Mouse (Mus musculus) cerebellum, adult 2 months (tissue): ENCODE results near the gene Daxx. TPM values are rescaled to one million over a fixed set of nuclear protein-coding genes. Genes with fewer than 3 reads are reported as not detected.
A peak's percentile ranks its signal among the peaks of the same experiment; 100 is the strongest.
"Not testable (repeated sequence)": the region's sequence is repeated elsewhere in the genome, so short reads cannot be mapped to it uniquely, and the experiment has no call there.

Experiments used
- DNase-seq, 2 experiments: peaks; one replicate each; pipeline ENCODE4 v3.0.0; 2021
- H3K27ac ChIP-seq: fragments of 200-500 bp; 2 replicates; pipeline ENCODE4 v1.5.1; 2012; ENCODE audit warnings: low read length, control low read depth, inconsistent platforms; ENCODE audit not compliant: insufficient read depth
- H3K27me3 ChIP-seq: fragments of 200-500 bp; 2 replicates; pipeline ENCODE4 v1.6.1; 2012; ENCODE audit warnings: inconsistent platforms, mild to moderate bottlenecking, low read length, moderate library complexity; ENCODE audit not compliant: control insufficient read depth, insufficient read depth
- H3K4me1 ChIP-seq: fragments of 200-500 bp; 2 replicates; pipeline ENCODE4 v1.6.1; 2011; ENCODE audit warnings: low read length; ENCODE audit not compliant: control insufficient read depth, insufficient read depth
- H3K4me3 ChIP-seq: fragments of 200-500 bp; replicated peaks from 2 replicates; pipeline ENCODE3; 2011; ENCODE audit warnings: mild to moderate bottlenecking, low read depth, low read length, control low read depth; ENCODE audit not compliant: insufficient read depth
- CTCF ChIP-seq: fragments of 200-500 bp; IDR thresholded peaks from 2 replicates; pipeline ENCODE4 v1.5.1; 2011; ENCODE audit warnings: low read depth, mild to moderate bottlenecking, control low read depth, low read length, moderate library complexity, borderline replicate concordance; ENCODE audit not compliant: insufficient read depth
- POLR2A ChIP-seq: fragments of 200-500 bp; IDR thresholded peaks from 2 replicates; pipeline ENCODE4 v1.6.1; 2011; ENCODE audit warnings: low read length, control low read depth, borderline replicate concordance; ENCODE audit not compliant: insufficient read depth
- WGBS: fragments of 180-500 bp; shearing (Covaris S2); methylation state at CpG from one replicate; pipeline ENCODE4 v1.1.7; 2018; 5-methylcytosine and 5-hydroxymethylcytosine counted together
- polyA plus RNA-seq: library from polyadenylated mRNA; depleted of rRNA; stranded (reverse); fragments of >200 nt; gene quantifications from 2 replicates; pipeline ENCODE4 v1.2.3, GENCODE M21; 2012

Gene Daxx
- polyA plus RNA-seq, 1 experiment, result 30.4 TPM

GRCm38 (mm10) chr17:33948090-33948904 is 39.1 kb downstream of the Daxx start:
- WGBS, result 78% methylated on average over 22 of the region's 22 CpGs
- no peak for DNase-seq
- H3K27ac ChIP-seq, result no peak overlapping the region
- peaks cover 16% of the 10 kb centered on the region for H3K4me1 ChIP-seq
- H3K27me3 ChIP-seq, result no peaks in the 10 kb centered on the region
- no peak for TF ChIP-seq CTCF
- no peak for TF ChIP-seq POLR2A
- no peak overlapping the region for H3K4me3 ChIP-seq

GRCm38 (mm10) chr17:33948905-33949537 is 39.8 kb downstream of the Daxx start:
- H3K4me3 ChIP-seq, result no peak overlapping the region
- no peaks in the 10 kb centered on the region for H3K27me3 ChIP-seq
- no peak for TF ChIP-seq CTCF
- TF ChIP-seq POLR2A, result no peak
- no peak overlapping the region for H3K27ac ChIP-seq
- 82% methylated on average over 19 of the region's 19 CpGs for WGBS
- no peak for DNase-seq
- H3K4me1 ChIP-seq, result peaks cover 16% of the 10 kb centered on the region

GRCm38 (mm10) chr17:33950131-33950625 is 41.0 kb downstream of the Daxx start:
- TF ChIP-seq POLR2A (no peak), CTCF (no peak)
- 54% methylated on average over 10 of the region's 10 CpGs for WGBS
- Histone ChIP-seq H3K27ac (peak overlapping the region; percentile 30), H3K27me3 (no peaks in the 10 kb centered on the region), H3K4me1 (peaks cover 16% of the 10 kb centered on the region), H3K4me3 (peak overlapping the region; percentile 71)
- DNase-seq, result no peak

GRCm38 (mm10) chr17:33951021-33951946 is 42.1 kb downstream of the Daxx start, which contains the start of gene B3galt4:
Gene B3galt4, minus strand, starts transcription at chr17:33951488.
- TF ChIP-seq POLR2A (peak; percentile 43; the same call in 1 of the 2 replicates), CTCF (no peak)
- WGBS, result under 1% methylated on average over 45 of the region's 45 CpGs
- peak; percentile 68 to 73 for DNase-seq
- peak within 1 kb of the TSS; percentile 30 for H3K27ac ChIP-seq
- H3K4me1 ChIP-seq, result peaks cover 16% of the 10 kb centered on the region
- peak within 1 kb of the TSS; percentile 71 for H3K4me3 ChIP-seq
- no peaks in the 10 kb centered on the region for H3K27me3 ChIP-seq

GRCm38 (mm10) chr17:33952015-33952414 is 42.8 kb downstream of the Daxx start:
- not testable (repeated sequence) for DNase-seq, H3K4me3 ChIP-seq, H3K27me3 ChIP-seq, H3K27ac ChIP-seq
- H3K4me1 ChIP-seq, result peaks cover 16% of the 10 kb centered on the region
- WGBS, result 64% methylated on average over 13 of the region's 13 CpGs

- no peaks in the 10 kb centered on the region for H3K27me3 ChIP-seq
- TF ChIP-seq CTCF (no peak), POLR2A (no peak)
- no peak for DNase-seq
- 71% methylated on average over 4 of the region's 4 CpGs for WGBS
- H3K27ac ChIP-seq, result no peak overlapping the region
- peaks cover 16% of the 10 kb centered on the region for H3K4me1 ChIP-seq
- no peak overlapping the region for H3K4me3 ChIP-seq
Measured at GRCm38 (mm10) chr17:33952879-33953278, 43.7 kb downstream of the Daxx start.

- no peak for TF ChIP-seq POLR2A
- TF ChIP-seq CTCF, result no peak
- Histone ChIP-seq H3K27ac (no peak overlapping the region), H3K27me3 (no peaks in the 10 kb centered on the region), H3K4me1 (peaks cover 16% of the 10 kb centered on the region), H3K4me3 (no peak overlapping the region)
- DNase-seq, result no peak
- WGBS, result 77% methylated on average over 3 of the region's 3 CpGs
Measured at GRCm38 (mm10) chr17:33953310-33953709, 44.1 kb downstream of the Daxx start.
